Mouse (Mus musculus): Measurements from ENCODE around the gene Kcnn1. TPM values are rescaled to one million over a fixed set of nuclear protein-coding genes. Genes with fewer than 3 reads are reported as not detected.
A peak's percentile ranks its signal among the peaks of the same experiment; 100 is the strongest.
"Not testable (repeated sequence)": the region's sequence is repeated elsewhere in the genome, so short reads cannot be mapped to it uniquely, and the experiment has no call there.

Gene Kcnn1
- total RNA-seq, 2 experiments from 2014 or later: 27.9 to 33.2 TPM

GRCm38 (mm10) chr8:70833018-70833482, 30.0 kb downstream of the Kcnn1 start:
- peak in 1 of 2 experiments; percentile 65 for DNase-seq (ENCODE audit: extremely low spot score in 1 of 2, low spot score in 2 of 2)

GRCm38 (mm10) chr8:70832371-70832770, 30.7 kb downstream of the Kcnn1 start:
- DNase-seq (ENCODE audit: extremely low spot score in 1 of 2, low spot score in 2 of 2): no peak
- intact Hi-C loops (cut with DNase I): no loop called here

More at GRCm38 (mm10) chr8:70833018-70833482, 30.0 kb downstream of the Kcnn1 start:
- intact Hi-C loops (cut with DNase I): no loop called here

GRCm38 (mm10) chr8:70831517-70831916, 31.5 kb downstream of the Kcnn1 start:
- intact Hi-C loops (cut with DNase I): no loop called here
- DNase-seq (ENCODE audit: extremely low spot score in 1 of 2, low spot score in 2 of 2): no peak

DNA sequence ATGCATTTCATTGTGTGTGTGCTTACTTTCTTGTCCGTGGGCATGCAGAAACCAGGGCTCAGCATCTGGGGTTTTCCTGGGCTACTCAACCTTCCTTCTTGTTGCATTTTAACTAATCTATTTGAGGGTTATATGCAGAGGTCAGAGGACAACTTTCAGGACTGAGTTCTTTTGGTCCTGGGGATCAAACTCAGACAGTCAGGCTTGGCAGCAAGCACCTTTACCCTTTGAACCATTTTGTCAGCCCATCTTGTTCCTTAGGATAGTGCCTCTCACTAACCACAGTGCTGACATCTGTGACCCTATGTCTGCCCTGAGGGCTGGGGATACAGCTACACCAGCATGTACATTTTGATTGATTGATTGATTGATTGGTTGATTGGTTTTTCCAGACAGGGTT, 35.3 kb downstream of the Kcnn1 start:
- DNase-seq (ENCODE audit: extremely low spot score in 1 of 2, low spot score in 2 of 2): no peak
- intact Hi-C loops (cut with DNase I): no loop called here

GRCm38 (mm10) chr8:70827010-70827409, 36.0 kb downstream of the Kcnn1 start:
- intact Hi-C loops (cut with DNase I): no loop called here
- no peak for DNase-seq (ENCODE audit: extremely low spot score in 1 of 2, low spot score in 2 of 2)

DNA sequence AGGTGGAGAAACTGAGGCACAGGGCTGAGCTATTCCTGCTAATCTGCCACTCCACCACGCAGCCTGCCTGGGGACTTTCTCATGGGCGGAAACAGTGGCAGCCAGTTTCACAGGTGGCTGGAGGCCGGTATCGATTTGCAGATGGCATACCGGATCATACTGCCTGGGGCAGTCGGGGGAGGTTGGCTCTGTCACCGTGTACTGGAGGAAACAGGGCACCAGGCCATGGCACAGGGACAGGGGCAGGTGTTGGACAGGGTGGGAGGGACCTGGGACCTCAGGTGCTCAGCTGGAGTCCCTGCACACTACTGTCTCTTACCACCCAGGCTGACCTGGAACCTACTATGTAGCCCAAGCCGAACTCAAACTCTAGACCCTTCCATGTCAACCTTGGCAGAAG, 37.2 kb downstream of the Kcnn1 start:
- DNase-seq (ENCODE audit: extremely low spot score in 1 of 2, low spot score in 2 of 2): no peak
- intact Hi-C loops (cut with DNase I): no loop called here

GRCm38 (mm10) chr8:70823802-70824201, 39.3 kb downstream of the Kcnn1 start:
- intact Hi-C loops (cut with DNase I): loop anchor here (2.0 kb wide), 1 partner anchor 15 kb away; the partner anchor contains the start of gene Arrdc2
- DNase-seq (ENCODE audit: extremely low spot score in 1 of 2, low spot score in 2 of 2): no peak

GRCm38 (mm10) chr8:70822594-70822993, 40.5 kb downstream of the Kcnn1 start:
- intact Hi-C loops (cut with DNase I): loop anchor here (2.0 kb wide), 1 partner anchor 16 kb away; the partner anchor contains the start of gene Arrdc2
- DNase-seq (ENCODE audit: extremely low spot score in 1 of 2, low spot score in 2 of 2): not testable (repeated sequence)

DNA sequence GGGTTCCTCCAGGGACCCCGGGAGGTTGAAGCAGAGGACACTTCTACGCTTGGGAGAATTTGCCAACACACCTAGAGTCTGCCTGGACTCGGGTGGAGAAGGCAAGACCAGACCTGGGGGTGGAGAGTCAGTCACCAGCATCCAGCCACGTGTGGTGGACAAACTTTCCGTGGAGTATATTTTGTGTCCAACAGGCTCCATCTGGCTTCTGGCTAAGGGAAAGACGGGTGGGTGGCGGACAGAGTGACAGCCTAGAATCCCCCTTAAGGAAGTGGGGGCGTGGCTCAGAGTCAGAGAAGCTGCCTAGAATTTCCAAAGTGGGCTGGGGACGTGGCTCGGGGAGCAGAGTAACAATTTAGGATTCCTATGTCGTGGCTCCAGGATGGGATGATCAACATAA, 41.1 kb downstream of the Kcnn1 start:
- intact Hi-C loops (cut with DNase I): loop anchor here (2.0 kb wide), 1 partner anchor 17 kb away; the partner anchor contains the start of gene Arrdc2
- DNase-seq (ENCODE audit: extremely low spot score in 1 of 2, low spot score in 2 of 2): peak in 1 of 2 experiments; percentile 46

GRCm38 (mm10) chr8:70821399-70821962, 41.6 kb downstream of the Kcnn1 start:
- intact Hi-C loops (cut with DNase I): no loop called here
- peak in 1 of 2 experiments; percentile 67 for DNase-seq (ENCODE audit: extremely low spot score in 1 of 2, low spot score in 2 of 2)

DNA sequence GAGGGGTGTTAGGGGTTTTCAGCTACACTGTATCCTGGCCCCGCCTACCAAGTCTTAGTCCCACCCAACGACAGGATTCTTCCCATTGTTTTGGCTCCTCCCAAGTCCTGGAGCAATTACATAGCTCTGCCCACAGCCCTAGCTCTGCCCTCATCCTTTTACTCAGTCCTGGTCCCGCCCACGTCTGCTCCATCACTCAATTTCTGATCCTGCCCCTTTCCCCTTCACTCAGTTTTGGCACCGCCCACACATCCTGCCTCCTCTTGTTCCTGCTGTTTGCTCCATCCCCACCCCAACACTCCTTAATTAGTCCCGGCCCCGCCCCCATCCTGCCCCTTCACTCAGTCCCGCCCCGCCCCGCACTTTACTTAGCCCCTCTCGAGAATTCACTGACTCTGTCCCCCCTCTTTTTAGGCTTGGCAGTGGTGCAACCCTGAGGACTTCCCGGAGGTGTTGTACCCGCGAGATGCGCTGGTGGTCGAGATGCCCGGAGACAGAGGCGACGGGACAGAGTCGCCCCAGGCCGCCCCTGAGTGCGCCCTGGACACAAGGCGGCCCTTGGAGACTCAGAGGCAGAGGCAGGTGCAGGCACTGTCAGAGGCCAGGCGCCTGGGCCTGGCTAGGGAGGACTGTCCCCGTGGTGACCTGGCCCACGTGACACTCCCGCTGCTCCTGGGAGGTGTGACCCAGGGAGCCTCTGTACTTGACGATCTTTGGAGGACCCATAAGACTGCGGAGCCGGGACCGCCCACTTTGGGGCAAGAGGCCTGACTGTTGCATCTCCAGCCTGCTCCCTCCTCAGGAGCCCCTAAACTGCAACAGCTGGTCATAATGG, 42.7 kb downstream of the Kcnn1 start:
- peak in 1 of 2 experiments; percentile 87 for DNase-seq (ENCODE audit: extremely low spot score in 1 of 2, low spot score in 2 of 2)
- intact Hi-C loops (cut with DNase I): no loop called here

DNA sequence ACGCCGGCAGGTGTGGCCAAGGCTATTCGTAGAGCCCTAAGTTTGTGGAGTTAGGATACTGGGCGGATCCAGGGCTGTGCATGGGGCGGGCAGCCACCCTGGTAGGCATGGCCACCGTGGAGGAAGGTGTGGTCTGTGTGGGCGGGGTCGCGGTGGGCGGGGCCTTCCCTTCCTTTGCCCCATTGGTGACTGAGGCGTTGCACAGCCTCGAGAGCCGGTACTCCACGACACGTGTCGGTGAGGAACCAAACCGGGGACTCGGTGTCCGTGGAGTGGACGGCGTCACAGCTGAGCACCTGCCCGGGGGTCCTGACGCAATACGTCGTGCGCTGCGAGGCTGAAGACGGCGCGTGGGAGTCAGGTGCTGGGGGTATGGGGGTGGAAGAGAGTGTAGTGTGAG, 46.4 kb downstream of the Kcnn1 start:
- DNase-seq (ENCODE audit: extremely low spot score in 1 of 2, low spot score in 2 of 2): peak in 1 of 2 experiments; percentile 63

DNA sequence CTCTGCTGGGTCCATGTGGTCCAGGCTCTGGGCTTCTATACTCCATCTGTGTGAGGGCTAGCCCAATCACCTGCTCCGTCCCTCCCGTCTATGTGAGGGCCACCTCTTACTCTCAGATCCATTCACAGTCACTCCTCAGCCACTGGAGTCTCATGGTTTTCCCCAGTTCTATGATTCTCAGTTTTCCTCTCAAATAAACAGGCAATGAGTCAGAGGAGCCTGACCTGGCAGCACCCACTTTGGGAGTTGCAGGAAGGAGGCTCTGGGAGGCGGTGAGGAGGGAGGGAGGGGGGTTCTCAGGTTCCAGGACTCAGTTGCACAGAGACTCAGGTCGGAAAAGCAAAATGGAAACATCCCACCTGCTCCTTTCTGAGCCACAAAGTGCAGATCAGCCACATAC, 50.2 kb downstream of the Kcnn1 start:
- intact Hi-C loops (cut with DNase I): no loop called here
- DNase-seq (ENCODE audit: extremely low spot score in 1 of 2, low spot score in 2 of 2): no peak

More for the DNA sequence above, 46.4 kb downstream of the Kcnn1 start:
- intact Hi-C loops (cut with DNase I): no loop called here

- intact Hi-C loops (cut with DNase I): no loop called here
- DNase-seq (ENCODE audit: extremely low spot score in 1 of 2, low spot score in 2 of 2): no peak
Observed at GRCm38 (mm10) chr8:70812055-70812454, 51.0 kb downstream of the Kcnn1 start.

GRCm38 (mm10) chr8:70810962-70811680, 51.9 kb downstream of the Kcnn1 start:
- peak in 1 of 2 experiments; percentile 41 for DNase-seq (ENCODE audit: extremely low spot score in 1 of 2, low spot score in 2 of 2)
- intact Hi-C loops (cut with DNase I): no loop called here

DNA sequence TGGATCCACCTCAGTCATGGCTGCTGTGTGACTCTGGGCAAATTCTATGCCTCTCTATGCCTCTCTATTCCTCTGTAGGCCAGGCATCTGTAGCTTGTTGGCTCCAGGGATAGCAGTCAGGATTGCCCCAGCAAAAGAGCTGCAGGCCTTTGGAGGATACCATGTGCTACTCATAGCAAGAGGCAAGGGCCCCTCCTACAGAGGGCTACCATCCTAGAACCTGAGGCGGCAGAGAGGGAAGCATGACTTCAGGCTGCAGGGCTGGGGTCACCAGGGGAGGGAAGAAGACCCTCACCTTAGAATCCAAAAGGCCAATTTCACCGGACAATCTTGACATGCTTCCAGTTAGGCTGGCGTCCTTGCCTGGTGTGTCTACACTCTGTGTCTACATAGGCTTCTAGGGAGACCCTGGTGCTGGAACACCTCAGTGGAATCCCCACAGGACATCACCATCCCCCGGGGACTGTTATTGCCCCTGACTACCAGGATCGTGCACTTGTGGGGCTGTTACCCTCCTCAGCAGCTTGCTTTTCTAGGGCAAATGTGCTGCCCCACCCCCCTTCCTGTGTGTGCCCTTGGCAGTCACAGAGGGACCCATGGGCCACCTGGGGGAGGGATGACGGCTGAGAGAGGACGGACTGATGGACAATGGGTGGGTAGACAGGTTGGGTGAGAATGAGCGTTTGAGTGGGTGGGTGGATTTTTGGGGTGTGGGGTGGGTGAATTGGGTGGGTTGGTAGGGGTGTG, 53.9 kb downstream of the Kcnn1 start:
- intact Hi-C loops (cut with DNase I): no loop called here
- peak in 1 of 2 experiments; percentile 26 for DNase-seq (ENCODE audit: extremely low spot score in 1 of 2, low spot score in 2 of 2)

DNA sequence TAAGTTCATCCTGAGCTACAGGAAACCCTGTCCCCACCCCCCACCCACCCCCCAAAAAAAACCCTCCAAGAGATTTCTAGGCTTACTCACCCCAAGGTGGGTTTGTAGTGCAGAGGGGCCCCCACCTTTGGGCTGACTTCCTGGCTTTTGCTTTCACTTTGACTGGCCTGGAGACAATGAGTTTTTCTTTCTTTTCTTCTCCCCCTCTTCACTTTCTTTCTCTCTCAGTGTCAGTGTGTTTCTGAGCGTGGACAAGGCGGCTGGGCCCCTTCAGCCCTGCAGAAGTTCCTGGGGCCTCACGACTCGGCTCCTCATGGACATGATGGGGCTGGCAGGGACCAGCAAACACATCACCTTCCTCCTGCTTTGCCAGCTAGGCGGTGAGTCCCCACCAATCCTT, 54.8 kb downstream of the Kcnn1 start, which contains the start of gene Il12rb1:
Il12rb1 (plus strand) TSS at position 211 of the 400 bp plus-strand sequence.
- DNase-seq (ENCODE audit: extremely low spot score in 1 of 2, low spot score in 2 of 2): no peak
- intact Hi-C loops (cut with DNase I): no loop called here

DNA sequence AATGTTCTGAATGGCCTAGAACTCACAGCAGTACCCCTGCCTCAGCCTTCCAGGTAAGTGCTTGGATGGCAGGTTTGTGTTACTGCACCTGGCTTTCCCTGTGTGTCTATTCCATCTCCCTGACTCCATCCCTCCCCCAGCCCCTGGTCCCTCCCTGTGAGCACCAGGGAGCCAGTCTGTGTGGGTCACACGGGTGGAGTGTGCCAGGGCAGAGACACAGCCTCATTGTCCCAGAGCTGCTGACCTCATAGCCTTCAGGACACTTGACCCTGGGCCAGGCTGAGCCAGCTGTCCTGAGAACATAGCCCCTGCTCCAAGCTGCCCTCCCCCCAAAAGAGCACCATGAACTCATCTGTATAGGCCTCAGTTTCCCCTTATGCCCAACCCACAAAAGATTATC, 55.8 kb downstream of the Kcnn1 start:
- DNase-seq (ENCODE audit: extremely low spot score in 1 of 2, low spot score in 2 of 2): peak in 1 of 2 experiments; percentile 29
- intact Hi-C loops (cut with DNase I): no loop called here
